Mouse (Mus musculus) intestine, postnatal 0 days (tissue): ENCODE results near the gene Kif18a. TPM values are rescaled to one million over a fixed set of nuclear protein-coding genes. Genes with fewer than 3 reads are reported as not detected.

Experiments used
- ATAC-seq: fragments of 200-750 bp; cut with Nextera tagmentation; 2 replicates; pipeline ENCODE4 v1.8.0; 2017; ENCODE audit warnings: mild to moderate bottlenecking, moderate TSS enrichment, moderate library complexity
- H3K27ac ChIP-seq: fragments of 300-500 bp; sonication (generic); 2 replicates; pipeline ENCODE4 v1.5.1; 2014; ENCODE audit warnings: mild to moderate bottlenecking, low read depth, low read length, moderate library complexity
- H3K27me3 ChIP-seq: fragments of 300-500 bp; sonication (generic); replicated peaks from 2 replicates; pipeline ENCODE4 v1.6.1; 2014; ENCODE audit warnings: low read length, mixed read lengths; ENCODE audit not compliant: control insufficient read depth, insufficient read depth
- H3K36me3 ChIP-seq: fragments of 300-500 bp; sonication (generic); 2 replicates; pipeline ENCODE4 v1.6.1; 2014; ENCODE audit warnings: mild to moderate bottlenecking, moderate library complexity; ENCODE audit not compliant: control insufficient read depth, insufficient read depth
- H3K4me1 ChIP-seq: fragments of 300-500 bp; sonication (generic); replicated peaks from 2 replicates; pipeline ENCODE4 v1.6.1; 2014; ENCODE audit warnings: antibody characterized with exemption, low read length, mixed read lengths; ENCODE audit not compliant: control insufficient read depth, insufficient read depth
- H3K4me2 ChIP-seq: fragments of 300-500 bp; sonication (generic); replicated peaks from 2 replicates; pipeline ENCODE4 v1.6.1; 2014; ENCODE audit warnings: low read depth, mild to moderate bottlenecking, moderate library complexity
- H3K4me3 ChIP-seq: fragments of 300-500 bp; sonication (generic); 2 replicates; pipeline ENCODE4 v1.5.1; 2014; ENCODE audit warnings: low read depth, low read length
- H3K9ac ChIP-seq: fragments of 300-500 bp; sonication (generic); 2 replicates; pipeline ENCODE4 v1.6.1; 2014; ENCODE audit warnings: mild to moderate bottlenecking, low read depth, low read length
- H3K9me3 ChIP-seq: fragments of 300-500 bp; sonication (generic); 2 replicates; pipeline ENCODE4 v1.6.1; 2016; ENCODE audit warnings: mixed run types; ENCODE audit not compliant: control insufficient read depth
- CTCF ChIP-seq: sonication (generic); IDR thresholded peaks from 2 replicates; pipeline ENCODE4 v1.5.1; 2016; ENCODE audit warnings: low read depth, mild to moderate bottlenecking, control low read depth, antibody characterized with exemption, moderate library complexity
- WGBS: fragments of 180-500 bp; shearing (Covaris S2); extraction: QIAGEN DNeasy Blood & Tissue Kit; methylation state at CpG from one replicate; pipeline ENCODE4 v1.1.7; 2014; 5-methylcytosine and 5-hydroxymethylcytosine counted together
- polyA plus RNA-seq: library from polyadenylated mRNA; unstranded; fragments of >200 nt; fragmentation: Nextera tagmentation; extraction: Ambion mirVana; gene quantifications from 2 replicates; pipeline ENCODE4 v1.2.1, GENCODE M21; 2015

Kif18a gene
- polyA plus RNA-seq: 3.0 and 3.5 TPM in 2 replicates

DNA sequence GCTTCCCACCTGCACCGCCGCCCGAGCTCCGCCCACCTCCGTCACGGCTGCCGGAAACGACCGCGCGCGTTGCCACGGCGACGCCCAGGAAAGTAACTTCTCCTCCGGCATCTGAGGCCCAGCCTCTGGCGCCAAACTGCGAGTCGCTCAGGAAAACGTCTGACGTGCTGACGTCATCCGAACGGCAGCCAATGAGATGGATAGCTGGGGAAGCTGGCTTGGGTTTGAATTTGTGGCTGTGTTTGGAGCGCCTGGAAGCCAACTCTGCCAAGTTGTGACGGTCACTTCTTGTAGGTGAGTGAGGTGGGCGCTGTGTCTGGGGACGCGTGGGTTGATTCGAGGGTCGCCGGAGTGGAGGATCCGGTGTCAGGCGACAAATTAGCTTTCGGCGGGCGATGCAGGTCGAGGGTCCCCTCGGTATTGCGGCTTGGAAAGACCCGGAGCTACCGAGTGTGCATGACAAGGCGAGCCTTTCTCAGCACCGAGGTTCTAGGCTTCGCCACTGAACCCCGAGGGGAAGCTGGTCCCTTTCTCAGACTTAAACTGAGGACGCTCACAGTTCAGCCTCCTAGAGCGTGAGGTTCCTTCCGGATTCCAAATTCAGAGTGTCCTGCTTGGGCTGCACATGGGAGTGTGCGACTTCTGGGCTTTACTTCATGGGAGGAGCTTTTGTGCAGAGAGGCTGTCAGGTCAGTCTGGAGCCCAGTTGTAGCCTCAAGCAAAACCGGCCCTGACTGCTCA, at the start of gene Kif18a, which contains the start of gene Mettl15:
Kif18a (plus strand) TSS at position 139 of the 741 bp plus-strand sequence.
Mettl15 (minus strand) TSS at position 149 of the 741 bp plus-strand sequence.
- peak within 1 kb of the TSS; percentile 91 for H3K4me3 ChIP-seq
- peak within 1 kb of the TSS; percentile 83 for H3K27ac ChIP-seq
- H3K4me1 ChIP-seq: no peaks in the 10 kb centered on the region
- no peaks in the 10 kb centered on the region for H3K36me3 ChIP-seq
- peak; percentile 100 for ATAC-seq
- H3K27me3 ChIP-seq: no peaks in the 10 kb centered on the region
- TF ChIP-seq CTCF: no peak
- under 1% methylated on average over 51 of the region's 51 CpGs for WGBS
- H3K9me3 ChIP-seq: no peaks in the 10 kb centered on the region
- H3K9ac ChIP-seq: peak within 1 kb of the TSS; percentile 61
- H3K4me2 ChIP-seq: peak within 1 kb of the TSS; percentile 80

- no peak overlapping the region for H3K27ac ChIP-seq
- no peaks in the 10 kb centered on the region for H3K36me3 ChIP-seq
- ATAC-seq: no peak
- no peak overlapping the region for H3K9ac ChIP-seq
- WGBS: 83% methylated on average over 4 of the region's 4 CpGs
- no peak for TF ChIP-seq CTCF
- no peaks in the 10 kb centered on the region for H3K4me1 ChIP-seq
- H3K4me2 ChIP-seq: no peak overlapping the region
- no peaks in the 10 kb centered on the region for H3K27me3 ChIP-seq
- no peak overlapping the region for H3K4me3 ChIP-seq
- H3K9me3 ChIP-seq: no peaks in the 10 kb centered on the region
Observed at GRCm38 (mm10) chr2:109233876-109234275, 46.7 kb upstream of the Kif18a start.

GRCm38 (mm10) chr2:109235741-109236140, 44.8 kb upstream of the Kif18a start:
- TF ChIP-seq CTCF: no peak
- 92% methylated on average over 1 of the region's 1 CpGs for WGBS
- no peak for ATAC-seq

DNA sequence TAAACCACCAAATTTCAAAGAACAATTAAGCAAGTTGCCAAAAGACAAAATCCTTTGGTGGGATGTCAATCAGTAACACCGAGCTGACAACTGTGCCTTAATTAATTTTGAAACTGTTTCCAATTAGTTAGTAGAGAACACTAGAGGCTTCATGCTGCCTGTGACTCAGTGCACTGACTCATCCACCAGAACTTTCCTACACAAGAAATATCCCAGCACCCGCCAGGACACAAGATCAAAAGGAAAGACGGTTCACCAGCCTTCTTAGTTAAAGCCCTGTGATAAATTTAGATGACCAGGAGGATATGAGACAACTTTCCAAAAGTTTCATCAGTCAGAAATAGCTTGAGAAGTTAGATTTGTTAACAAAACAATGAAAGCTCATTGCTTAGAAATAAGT, 38.6 kb upstream of the Kif18a start:
- Histone ChIP-seq H3K4me3 (no peak overlapping the region), H3K27ac (no peak overlapping the region), H3K4me2 (no peak overlapping the region), H3K9ac (no peak overlapping the region), H3K4me1 (no peaks in the 10 kb centered on the region), H3K36me3 (no peaks in the 10 kb centered on the region), H3K9me3 (no peaks in the 10 kb centered on the region), H3K27me3 (no peaks in the 10 kb centered on the region)
- WGBS: 69% methylated on average over 3 of the region's 3 CpGs
- ATAC-seq: no peak
- no peak for TF ChIP-seq CTCF

More at GRCm38 (mm10) chr2:109235741-109236140, 44.8 kb upstream of the Kif18a start:
- no peak overlapping the region for H3K27ac ChIP-seq
- H3K9ac ChIP-seq: no peak overlapping the region
- H3K4me2 ChIP-seq: no peak overlapping the region
- H3K27me3 ChIP-seq: no peaks in the 10 kb centered on the region
- H3K4me1 ChIP-seq: no peaks in the 10 kb centered on the region
- H3K36me3 ChIP-seq: no peaks in the 10 kb centered on the region
- no peak overlapping the region for H3K4me3 ChIP-seq
- no peaks in the 10 kb centered on the region for H3K9me3 ChIP-seq

- no peaks in the 10 kb centered on the region for H3K4me1 ChIP-seq
- H3K36me3 ChIP-seq: no peaks in the 10 kb centered on the region
- H3K9me3 ChIP-seq: no peaks in the 10 kb centered on the region
- H3K27ac ChIP-seq: no peak overlapping the region
- no peak overlapping the region for H3K4me2 ChIP-seq
- WGBS: 75% methylated on average over 1 of the region's 1 CpGs
- no peak overlapping the region for H3K4me3 ChIP-seq
- H3K9ac ChIP-seq: no peak overlapping the region
- ATAC-seq: no peak
- TF ChIP-seq CTCF: no peak
- H3K27me3 ChIP-seq: no peaks in the 10 kb centered on the region
Observed at GRCm38 (mm10) chr2:109262779-109263178, 17.8 kb upstream of the Kif18a start.

DNA sequence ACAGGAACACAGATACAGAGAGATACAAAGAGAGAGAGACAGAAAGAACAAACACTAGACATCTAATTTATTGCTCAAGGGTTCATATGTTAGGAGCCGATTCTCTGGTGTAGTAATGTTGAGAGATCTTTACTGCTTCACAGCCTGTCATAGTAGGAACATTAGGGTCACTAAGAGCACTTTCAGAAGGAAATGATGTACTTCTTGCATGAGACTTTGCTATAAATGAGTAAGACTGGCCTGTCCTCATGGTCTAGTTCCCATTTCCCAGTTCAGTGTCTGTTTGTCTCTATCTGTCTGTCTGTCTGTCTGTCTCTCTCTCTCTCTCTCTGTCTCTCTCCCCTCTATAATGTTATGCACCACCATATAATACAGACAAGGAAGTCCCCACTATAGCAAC, 7.4 kb upstream of the Kif18a start:
- no peak overlapping the region for H3K4me2 ChIP-seq
- no peaks in the 10 kb centered on the region for H3K4me1 ChIP-seq
- ATAC-seq: no peak
- H3K4me3 ChIP-seq: no peak overlapping the region
- H3K27me3 ChIP-seq: no peaks in the 10 kb centered on the region
- no peaks in the 10 kb centered on the region for H3K9me3 ChIP-seq
- H3K9ac ChIP-seq: no peak overlapping the region
- 82% methylated on average over 1 of the region's 1 CpGs for WGBS
- no peak for TF ChIP-seq CTCF
- no peaks in the 10 kb centered on the region for H3K36me3 ChIP-seq
- no peak overlapping the region for H3K27ac ChIP-seq
